Mouse (Mus musculus) left cerebral cortex, adult 6 months (tissue): ENCODE results near the gene Nkx2-9. TPM values are rescaled to one million over a fixed set of nuclear protein-coding genes. Genes with fewer than 3 reads are reported as not detected.

Experiments used
- long read RNA-seq, 2 experiments: library from polyadenylated mRNA; unstranded; transcript quantifications; one replicate each; pipeline ENCODE4 v2.0.0; 2019 to 2020
- polyA plus RNA-seq: library from polyadenylated mRNA; unstranded; fragments of <200 nt; fragmentation: Nextera tagmentation; gene quantifications from 2 replicates; pipeline ENCODE4 v1.2.3, GENCODE M21; 2021

Nkx2-9 gene
- polyA plus RNA-seq, result 0.59 and 0.85 TPM in 2 replicates
- long read RNA-seq, experiment 1, transcript Nkx2-9-201 (2 exons, 1,264 nt), result major isoform, 6 of 7 reads
- long read RNA-seq, experiment 1, partial matches to known transcripts, result 0 of 7 reads
- long read RNA-seq, experiment 1, other reads (novel, unspliced or antisense), result 1 of 7 reads
- long read RNA-seq, experiment 2, partial matches to known transcripts, result 0 of 2 reads
- long read RNA-seq, experiment 2, other reads (novel, unspliced or antisense), result 1 of 2 reads

GRCm38 (mm10) chr12:56612761-56613437 lies at the start of gene Nkx2-9:
Gene Nkx2-9 (minus strand): TSS chr12:56613284.

Other genes with a start within 250 kb of the Nkx2-9 start
- 0.23 TPM in 1 of 2 replicates, not detected in the other for gene Nkx2-1, start 76.4 kb downstream of the Nkx2-9 start, polyA plus RNA-seq
- not detected in 2 replicates for gene Pax9, start 78.5 kb upstream of the Nkx2-9 start, polyA plus RNA-seq